Mouse (Mus musculus): ENCODE data around the gene Ubxn2a. TPM values are rescaled to one million over a fixed set of nuclear protein-coding genes. Genes with fewer than 3 reads are reported as not detected.

Ubxn2a gene
- 32.4 and 37.2 TPM in 2 replicates for polyA plus RNA-seq (2014; fragmentation: Nextera tagmentation; extraction: Ambion mirVana)

DNA sequence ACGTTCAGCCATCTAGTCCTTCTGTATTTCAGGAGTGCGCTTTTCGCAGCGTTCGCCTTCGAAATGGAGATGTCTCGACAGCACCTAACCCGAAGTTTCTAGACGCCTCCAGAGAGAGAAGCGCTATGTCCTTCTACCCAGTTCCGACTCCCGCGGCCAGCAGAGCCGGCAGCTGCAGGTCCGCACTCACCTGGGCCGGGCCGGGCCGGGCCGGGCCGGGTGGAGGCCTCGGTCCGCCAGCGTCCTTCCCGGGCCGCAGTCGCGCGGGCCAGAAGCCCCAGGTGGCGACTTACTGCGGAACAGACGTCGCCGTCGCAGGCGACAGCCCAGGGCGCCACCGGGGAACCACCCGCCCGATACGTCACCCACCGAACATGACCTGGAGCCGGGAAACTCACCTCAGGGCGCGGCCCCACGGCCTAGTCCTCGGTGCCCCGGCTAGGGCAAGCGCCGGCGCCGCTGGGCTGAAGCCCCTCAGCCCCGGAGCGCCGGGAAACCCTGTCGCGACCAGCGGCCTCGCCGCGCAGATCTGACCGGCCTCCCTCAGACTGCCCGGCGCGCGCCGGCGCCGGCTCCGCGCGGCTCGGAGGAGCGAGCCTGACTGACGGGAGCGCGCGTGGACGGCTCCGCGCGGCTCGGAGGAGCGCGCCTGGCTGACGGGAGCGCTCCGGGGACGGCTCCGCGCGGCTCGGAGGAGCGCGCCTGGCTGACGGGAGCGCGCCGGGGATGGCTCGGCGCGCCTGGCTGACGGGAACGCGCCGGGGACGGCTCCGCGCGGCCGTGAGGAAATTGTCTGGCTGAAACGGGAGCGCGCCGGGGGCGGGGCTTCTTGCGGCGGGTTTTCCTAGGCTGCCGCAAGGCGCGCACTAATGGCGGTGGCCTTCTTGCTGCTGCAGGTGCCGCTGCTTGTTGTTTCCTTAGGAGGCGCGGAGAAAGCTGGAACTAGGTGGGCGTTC, at the start of gene Ubxn2a:
Gene Ubxn2a (minus strand): TSS at position 755 of the 956 bp plus-strand sequence.
- DNase-seq (ENCODE audit: low spot score) (peak; percentile 96), ATAC-seq (peak; percentile 94)
- H3K9me3 ChIP-seq (replicated peaks; ENCODE audit: control insufficient read depth, low read length): no peaks in the 10 kb centered on the region
- peak within 1 kb of the TSS; percentile 68 for H3K4me3 ChIP-seq (ENCODE audit: low read depth, low read length)
- peak within 1 kb of the TSS; percentile 82 for H3K27ac ChIP-seq (ENCODE audit: low read depth, low read length)
- peak within 1 kb of the TSS; percentile 83 for H3K9ac ChIP-seq (ENCODE audit: low read length)
- peak within 1 kb of the TSS; percentile 74 for H3K4me2 ChIP-seq (ENCODE audit: low read length)
- H3K4me1 ChIP-seq (ENCODE audit: control insufficient read depth, insufficient read depth, low read length): no peaks in the 10 kb centered on the region
- no peaks in the 10 kb centered on the region for H3K36me3 ChIP-seq (ENCODE audit: control insufficient read depth, insufficient read depth, low read length)
- 1% methylated on average over 120 of the region's 125 CpGs for WGBS
- H3K27me3 ChIP-seq (replicated peaks; ENCODE audit: control insufficient read depth, insufficient read depth, low read length): no peaks in the 10 kb centered on the region

DNA sequence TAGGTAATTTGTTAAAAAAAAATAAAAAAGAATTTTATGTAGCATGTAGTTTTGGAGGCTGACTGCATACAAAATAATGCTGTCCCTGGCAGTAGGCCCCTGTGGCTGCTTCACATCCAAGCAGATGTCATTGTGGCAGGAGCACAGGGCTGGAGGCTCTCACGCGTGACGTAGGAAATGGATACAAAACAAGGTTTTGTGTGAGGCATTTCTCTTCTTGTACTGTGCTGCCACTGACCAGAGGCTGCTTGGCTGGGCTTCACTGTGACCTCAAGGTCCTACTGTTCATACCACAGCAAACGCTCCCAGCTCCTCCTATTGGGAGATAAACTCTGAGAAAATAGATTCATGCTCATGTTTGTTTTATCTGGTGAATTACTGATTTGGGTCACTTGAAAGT, 45.7 kb upstream of the Ubxn2a start:
- H3K4me3 ChIP-seq (ENCODE audit: low read depth, low read length): no peak overlapping the region
- H3K27ac ChIP-seq (ENCODE audit: low read depth, low read length): no peak overlapping the region
- H3K27me3 ChIP-seq (replicated peaks; ENCODE audit: control insufficient read depth, insufficient read depth, low read length): no peaks in the 10 kb centered on the region
- no peak for DNase-seq (ENCODE audit: low spot score)
- ATAC-seq: no peak
- 90% methylated on average over 4 of the region's 4 CpGs for WGBS
- no peaks in the 10 kb centered on the region for H3K4me1 ChIP-seq (ENCODE audit: control insufficient read depth, insufficient read depth, low read length)
- no peak overlapping the region for H3K4me2 ChIP-seq (ENCODE audit: low read length)
- no peaks in the 10 kb centered on the region for H3K9me3 ChIP-seq (replicated peaks; ENCODE audit: control insufficient read depth, low read length)
- H3K36me3 ChIP-seq (ENCODE audit: control insufficient read depth, insufficient read depth, low read length): peaks cover 50% of the 10 kb centered on the region
- H3K9ac ChIP-seq (ENCODE audit: low read length): no peak overlapping the region

DNA sequence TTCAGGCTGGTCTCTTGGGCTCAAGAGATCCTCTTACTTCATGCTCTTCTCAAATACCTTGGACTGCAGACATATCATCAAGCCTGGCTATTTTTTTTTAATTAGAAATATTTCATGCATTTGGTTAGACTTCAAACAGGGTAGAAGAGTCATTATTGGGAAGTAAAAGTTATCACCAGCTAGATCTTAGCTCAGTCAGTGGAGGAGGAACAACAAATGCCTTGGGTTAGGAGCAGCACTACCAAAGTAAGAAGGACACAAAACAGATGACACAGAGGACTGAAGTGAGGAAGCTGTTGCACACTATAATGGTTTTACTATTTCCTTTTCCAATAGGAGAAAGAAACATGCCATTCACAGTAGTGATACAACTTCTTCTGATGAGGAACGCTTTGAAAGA, 44.8 kb upstream of the Ubxn2a start:
- H3K27ac ChIP-seq (ENCODE audit: low read depth, low read length): no peak overlapping the region

DNA sequence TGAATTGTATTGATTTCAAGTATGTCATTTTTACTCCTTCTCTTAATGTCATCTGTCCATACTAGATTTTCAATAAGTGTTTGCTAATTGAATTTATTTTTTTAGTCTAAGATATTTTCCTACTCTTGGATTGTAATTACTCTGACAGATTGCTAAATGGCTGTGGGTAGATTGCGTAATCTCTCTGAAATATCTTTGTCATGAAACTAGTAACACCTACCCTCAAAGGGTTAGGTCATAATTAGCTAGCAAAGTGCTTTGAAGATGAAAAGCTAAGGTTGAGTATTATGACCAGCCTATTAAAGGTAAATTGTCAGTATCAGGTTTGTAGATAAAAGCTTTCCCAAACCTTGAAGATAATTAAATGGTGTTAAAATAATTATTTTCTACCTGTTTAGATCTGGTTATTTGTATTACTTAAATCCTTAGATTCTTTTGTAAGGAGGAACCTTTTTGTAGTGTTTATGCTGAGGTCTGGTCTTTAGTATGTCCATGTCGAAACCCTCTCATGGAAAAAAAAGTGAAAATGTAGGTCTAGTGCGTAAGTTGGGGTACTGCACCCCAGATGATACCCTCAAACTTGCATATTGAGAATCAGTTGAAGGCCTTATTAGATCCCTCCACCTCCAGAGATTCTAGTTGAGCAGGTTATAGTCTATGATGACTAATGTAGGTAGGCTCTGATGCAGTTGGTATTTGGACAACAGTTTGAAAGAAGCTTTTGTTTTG, 23.5 kb upstream of the Ubxn2a start:
- no peaks in the 10 kb centered on the region for H3K9me3 ChIP-seq (replicated peaks; ENCODE audit: control insufficient read depth, low read length)
- 96% methylated on average over 3 of the region's 3 CpGs for WGBS
- DNase-seq (ENCODE audit: low spot score) (no peak), ATAC-seq (no peak)
- no peaks in the 10 kb centered on the region for H3K4me1 ChIP-seq (ENCODE audit: control insufficient read depth, insufficient read depth, low read length)
- H3K36me3 ChIP-seq (ENCODE audit: control insufficient read depth, insufficient read depth, low read length): no peaks in the 10 kb centered on the region
- no peak overlapping the region for H3K4me3 ChIP-seq (ENCODE audit: low read depth, low read length)
- no peak overlapping the region for H3K4me2 ChIP-seq (ENCODE audit: low read length)
- H3K9ac ChIP-seq (ENCODE audit: low read length): no peak overlapping the region
- no peak overlapping the region for H3K27ac ChIP-seq (ENCODE audit: low read depth, low read length)
- H3K27me3 ChIP-seq (replicated peaks; ENCODE audit: control insufficient read depth, insufficient read depth, low read length): no peaks in the 10 kb centered on the region

More for the DNA sequence above, 44.8 kb upstream of the Ubxn2a start:
- no peaks in the 10 kb centered on the region for H3K27me3 ChIP-seq (replicated peaks; ENCODE audit: control insufficient read depth, insufficient read depth, low read length)
- WGBS: 98% methylated on average over 1 of the region's 1 CpGs
- no peak for DNase-seq (ENCODE audit: low spot score)
- H3K36me3 ChIP-seq (ENCODE audit: control insufficient read depth, insufficient read depth, low read length): peaks cover 52% of the 10 kb centered on the region
- no peaks in the 10 kb centered on the region for H3K4me1 ChIP-seq (ENCODE audit: control insufficient read depth, insufficient read depth, low read length)
- H3K4me2 ChIP-seq (ENCODE audit: low read length): no peak overlapping the region
- no peak for ATAC-seq
- H3K9ac ChIP-seq (ENCODE audit: low read length): no peak overlapping the region
- H3K4me3 ChIP-seq (ENCODE audit: low read depth, low read length): no peak overlapping the region
- H3K9me3 ChIP-seq (replicated peaks; ENCODE audit: control insufficient read depth, low read length): no peaks in the 10 kb centered on the region

DNA sequence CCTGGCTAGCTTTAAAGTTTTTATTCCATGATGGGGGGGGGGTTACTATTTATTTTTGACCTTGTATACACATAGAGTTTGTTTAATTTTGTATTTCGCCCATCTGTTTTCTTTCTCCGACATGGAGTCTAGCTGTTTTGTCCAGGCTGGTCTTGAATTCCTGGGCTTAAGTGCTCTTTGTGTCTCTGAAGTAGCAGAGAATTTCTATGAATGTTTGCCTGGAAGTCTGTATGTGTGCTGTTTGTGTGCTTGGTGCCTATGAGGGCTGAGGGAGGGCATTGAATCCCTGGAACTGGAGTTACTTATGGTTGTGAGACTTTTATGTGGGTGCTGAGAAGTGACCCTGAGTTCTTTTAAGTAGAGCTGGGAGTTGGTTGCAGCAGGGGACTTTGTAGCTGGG, 20.7 kb upstream of the Ubxn2a start:
- no peaks in the 10 kb centered on the region for H3K36me3 ChIP-seq (ENCODE audit: control insufficient read depth, insufficient read depth, low read length)
- no peaks in the 10 kb centered on the region for H3K9me3 ChIP-seq (replicated peaks; ENCODE audit: control insufficient read depth, low read length)
- no peak overlapping the region for H3K4me3 ChIP-seq (ENCODE audit: low read depth, low read length)
- WGBS: 90% methylated on average over 2 of the region's 2 CpGs
- no peaks in the 10 kb centered on the region for H3K4me1 ChIP-seq (ENCODE audit: control insufficient read depth, insufficient read depth, low read length)
- H3K27me3 ChIP-seq (replicated peaks; ENCODE audit: control insufficient read depth, insufficient read depth, low read length): no peaks in the 10 kb centered on the region
- no peak overlapping the region for H3K9ac ChIP-seq (ENCODE audit: low read length)
- H3K27ac ChIP-seq (ENCODE audit: low read depth, low read length): no peak overlapping the region
- no peak overlapping the region for H3K4me2 ChIP-seq (ENCODE audit: low read length)
- ATAC-seq (no peak), DNase-seq (ENCODE audit: low spot score) (no peak)

DNA sequence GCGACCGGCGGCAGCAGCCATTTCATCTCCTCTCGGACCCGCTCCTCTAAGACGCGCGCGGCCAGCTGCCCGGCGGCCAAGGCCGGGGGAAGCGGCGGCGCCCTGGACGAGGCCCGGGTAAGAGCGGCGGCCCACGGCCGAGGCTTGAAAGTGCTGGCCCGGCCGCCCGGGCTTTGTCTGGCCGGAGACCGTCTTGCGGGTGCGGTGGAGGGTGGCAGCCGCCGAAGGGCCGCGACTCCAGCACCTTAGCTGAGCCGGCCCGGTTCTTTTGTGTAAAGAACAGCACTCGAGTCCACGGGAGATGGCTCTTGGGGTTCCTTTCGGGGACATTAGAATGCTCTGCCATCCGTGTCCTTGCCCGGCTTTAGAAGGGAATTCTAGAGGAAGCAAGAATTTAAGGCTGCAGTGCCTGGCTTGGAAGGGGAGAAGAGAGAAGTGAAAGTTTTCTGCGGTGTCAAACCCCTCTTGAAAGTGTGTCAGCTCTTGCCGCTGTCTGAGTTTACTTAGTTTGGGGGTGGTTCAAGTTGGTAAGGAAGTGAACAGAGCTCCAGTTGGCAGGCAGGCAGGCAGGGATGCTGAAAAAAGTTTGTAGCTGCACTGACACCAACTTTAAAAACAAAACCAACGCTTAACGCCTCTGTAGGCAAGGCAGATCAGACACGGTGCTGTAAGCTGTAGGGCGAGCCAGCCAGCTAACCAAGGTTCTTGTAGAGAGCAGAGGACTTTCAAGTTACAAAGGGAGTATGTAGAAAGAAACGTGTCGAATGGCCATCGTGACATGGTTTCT, 10.5 kb upstream of the Ubxn2a start:
- no peaks in the 10 kb centered on the region for H3K27me3 ChIP-seq (replicated peaks; ENCODE audit: control insufficient read depth, insufficient read depth, low read length)
- H3K4me2 ChIP-seq (ENCODE audit: low read length): peak overlapping the region; percentile 61
- H3K4me1 ChIP-seq (ENCODE audit: control insufficient read depth, insufficient read depth, low read length): peaks cover 9% of the 10 kb centered on the region
- DNase-seq (ENCODE audit: low spot score): peak; percentile 49
- peak overlapping the region; percentile 98 for H3K27ac ChIP-seq (ENCODE audit: low read depth, low read length)
- ATAC-seq: peak; percentile 66
- under 1% methylated on average over 48 of the region's 48 CpGs for WGBS
- peak overlapping the region; percentile 96 for H3K4me3 ChIP-seq (ENCODE audit: low read depth, low read length)
- H3K36me3 ChIP-seq (ENCODE audit: control insufficient read depth, insufficient read depth, low read length): no peaks in the 10 kb centered on the region
- H3K9me3 ChIP-seq (replicated peaks; ENCODE audit: control insufficient read depth, low read length): no peaks in the 10 kb centered on the region
- peak overlapping the region; percentile 98 for H3K9ac ChIP-seq (ENCODE audit: low read length)

DNA sequence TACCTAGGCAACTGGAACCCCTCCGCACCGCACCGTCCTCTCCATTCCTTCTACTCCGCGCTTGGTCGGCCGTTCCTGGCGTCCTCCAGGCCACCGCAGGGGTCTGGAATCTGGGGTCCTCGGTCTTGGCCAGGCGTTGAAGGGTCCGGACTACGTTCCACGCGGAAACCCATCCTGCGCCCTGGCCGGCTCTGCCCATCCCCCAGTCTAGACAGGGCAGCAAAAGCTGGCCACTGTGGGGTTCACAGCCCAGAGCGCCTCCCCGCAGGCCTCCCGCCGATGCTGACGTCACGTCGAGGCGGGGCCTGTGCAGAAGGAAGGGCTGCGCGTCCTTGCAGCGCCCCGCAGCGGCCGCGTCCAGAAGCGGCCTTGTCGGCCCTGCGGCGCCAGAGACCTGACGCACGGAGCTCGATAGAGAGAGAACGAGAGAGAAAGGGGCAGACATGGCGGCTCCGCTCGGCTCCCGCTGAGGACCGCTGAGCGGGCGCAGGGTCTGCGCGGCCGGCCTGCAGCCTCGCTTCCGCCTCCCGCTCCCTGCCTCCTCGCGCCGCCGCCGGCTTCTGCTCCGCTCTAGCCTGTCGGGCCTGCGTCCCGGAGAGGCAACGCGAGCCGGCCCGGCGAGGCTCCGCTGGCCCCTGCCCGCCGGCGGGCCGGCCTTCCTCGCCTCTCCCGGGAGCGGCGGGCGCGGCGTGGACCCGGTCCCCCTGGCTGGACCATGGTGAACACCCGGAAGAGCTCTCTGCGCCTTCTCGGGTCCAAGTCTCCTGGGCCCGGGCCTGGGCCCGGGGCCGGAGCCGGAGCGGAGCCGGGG, 9.7 kb upstream of the Ubxn2a start, which contains the start of gene Atad2b:
Gene Atad2b (plus strand): TSS at position 360 of the 811 bp plus-strand sequence.
- no peaks in the 10 kb centered on the region for H3K36me3 ChIP-seq (ENCODE audit: control insufficient read depth, insufficient read depth, low read length)
- H3K9ac ChIP-seq (ENCODE audit: low read length): peak within 1 kb of the TSS; percentile 98
- peak; percentile 97 for ATAC-seq
- H3K9me3 ChIP-seq (replicated peaks; ENCODE audit: control insufficient read depth, low read length): no peaks in the 10 kb centered on the region
- DNase-seq (ENCODE audit: low spot score): peak; percentile 97
- H3K4me1 ChIP-seq (ENCODE audit: control insufficient read depth, insufficient read depth, low read length): peaks cover 9% of the 10 kb centered on the region
- under 1% methylated on average over 65 of the region's 89 CpGs for WGBS
- H3K27me3 ChIP-seq (replicated peaks; ENCODE audit: control insufficient read depth, insufficient read depth, low read length): no peaks in the 10 kb centered on the region
- peak within 1 kb of the TSS; percentile 61 for H3K4me2 ChIP-seq (ENCODE audit: low read length)
- peak within 1 kb of the TSS; percentile 98 for H3K27ac ChIP-seq (ENCODE audit: low read depth, low read length)
- H3K4me3 ChIP-seq (ENCODE audit: low read depth, low read length): peak within 1 kb of the TSS; percentile 96

DNA sequence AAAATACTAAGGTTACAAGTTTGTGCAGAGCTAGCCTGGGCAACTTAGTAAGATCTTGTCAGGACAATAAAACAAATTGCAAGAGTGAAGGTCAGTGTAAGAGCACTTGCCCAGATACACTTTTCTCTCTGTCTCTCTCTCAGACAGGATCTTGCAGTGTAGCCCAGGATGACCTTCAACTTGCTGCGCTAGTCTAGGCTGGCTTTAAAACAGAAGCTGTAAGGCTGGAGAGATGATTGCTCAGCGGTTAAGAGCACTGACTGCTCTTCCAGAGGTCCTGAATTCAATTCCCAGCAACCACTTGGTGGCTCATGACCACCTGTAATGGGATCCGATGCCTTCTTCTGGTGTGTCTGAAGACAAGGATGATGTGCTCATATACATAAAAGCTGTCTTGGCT, 7.4 kb upstream of the Ubxn2a start:
- Histone ChIP-seq H3K27me3 (replicated peaks; ENCODE audit: control insufficient read depth, insufficient read depth, low read length) (no peaks in the 10 kb centered on the region), H3K27ac (ENCODE audit: low read depth, low read length) (no peak overlapping the region), H3K36me3 (ENCODE audit: control insufficient read depth, insufficient read depth, low read length) (no peaks in the 10 kb centered on the region), H3K4me2 (ENCODE audit: low read length) (no peak overlapping the region), H3K4me3 (ENCODE audit: low read depth, low read length) (no peak overlapping the region), H3K4me1 (ENCODE audit: control insufficient read depth, insufficient read depth, low read length) (peaks cover 8% of the 10 kb centered on the region), H3K9me3 (replicated peaks; ENCODE audit: control insufficient read depth, low read length) (no peaks in the 10 kb centered on the region), H3K9ac (ENCODE audit: low read length) (no peak overlapping the region)
- 83% methylated on average over 3 of the region's 3 CpGs for WGBS
- ATAC-seq (no peak), DNase-seq (ENCODE audit: low spot score) (no peak)

Measured in forebrain, embryonic 14.5 days (tissue).